Mouse (Mus musculus) small intestine, adult 2 months (tissue): ENCODE results near the gene Nanos2.

ENCODE experiments used
- CTCF ChIP-seq: fragments of 200-500 bp; IDR thresholded peaks from 2 replicates; pipeline ENCODE4 v1.5.1; 2012; ENCODE audit warnings: low read depth, mild to moderate bottlenecking, control low read depth, inconsistent platforms, low read length, moderate library complexity, mixed read lengths; ENCODE audit not compliant: insufficient replicate concordance, insufficient read length; ENCODE audit errors: extremely low read depth
- POLR2A ChIP-seq: fragments of 200-500 bp; IDR thresholded peaks from 2 replicates; pipeline ENCODE4 v1.6.1; 2012; ENCODE audit warnings: low read depth, mild to moderate bottlenecking, control low read depth, inconsistent platforms, low read length, moderate library complexity

GRCm38 (mm10) chr7:19010581-19010980 lies 23.4 kb downstream of the Nanos2 start:
- no peak for TF ChIP-seq POLR2A
- TF ChIP-seq CTCF, result no peak
